Mouse (Mus musculus) liver, embryonic 16.5 days (tissue): Measurements from ENCODE around the gene Noc3l. TPM values are rescaled to one million over a fixed set of nuclear protein-coding genes. Genes with fewer than 3 reads are reported as not detected.

Experiments used
- ATAC-seq: fragments of 200-750 bp; cut with Nextera tagmentation; 2 replicates; pipeline ENCODE4 v1.8.0; 2017; ENCODE audit warnings: low read depth, mild to moderate bottlenecking, moderate number of reproducible peaks, moderate library complexity
- H3K27ac ChIP-seq: fragments of 300-500 bp; sonication (generic); 2 replicates; pipeline ENCODE4 v1.5.1; 2014; ENCODE audit warnings: mild to moderate bottlenecking, low read length
- H3K27me3 ChIP-seq: fragments of 300-500 bp; sonication (generic); 2 replicates; pipeline ENCODE4 v1.6.1; 2014; ENCODE audit warnings: low read depth, low read length, mixed read lengths; ENCODE audit not compliant: control insufficient read depth, insufficient read depth
- H3K36me3 ChIP-seq: fragments of 300-500 bp; sonication (generic); 2 replicates; pipeline ENCODE4 v1.6.1; 2014; ENCODE audit warnings: mild to moderate bottlenecking; ENCODE audit not compliant: control insufficient read depth, insufficient read depth
- H3K4me1 ChIP-seq: fragments of 300-500 bp; sonication (generic); 2 replicates; pipeline ENCODE4 v1.6.1; 2014; ENCODE audit warnings: low read depth, low read length, mixed read lengths; ENCODE audit not compliant: control insufficient read depth
- H3K4me2 ChIP-seq: fragments of 300-500 bp; sonication (generic); 2 replicates; pipeline ENCODE4 v1.6.1; 2014; ENCODE audit warnings: low read depth, low read length, mixed read lengths
- H3K4me3 ChIP-seq: fragments of 300-500 bp; sonication (generic); 2 replicates; pipeline ENCODE4 v1.5.1; 2014; ENCODE audit warnings: low read depth, mild to moderate bottlenecking, low read length
- H3K9ac ChIP-seq: fragments of 300-500 bp; sonication (generic); 2 replicates; pipeline ENCODE4 v1.6.1; 2014; ENCODE audit warnings: low read depth, low read length
- H3K9me3 ChIP-seq: fragments of 300-500 bp; sonication (generic); replicated peaks from 2 replicates; pipeline ENCODE4 v1.6.1; 2016; ENCODE audit warnings: low read length; ENCODE audit not compliant: control insufficient read depth
- WGBS: fragments of 180-500 bp; shearing (Covaris S2); extraction: QIAGEN DNeasy Blood & Tissue Kit; methylation state at CpG from one replicate; pipeline ENCODE4 v1.1.7; 2014; ENCODE audit not compliant: insufficient replicate concordance; 5-methylcytosine and 5-hydroxymethylcytosine counted together
- polyA plus RNA-seq: library from polyadenylated mRNA; unstranded; fragments of >200 nt; fragmentation: Nextera tagmentation; extraction: Ambion mirVana; gene quantifications from 2 replicates; pipeline ENCODE4 v1.2.1, GENCODE M21; 2015

Noc3l gene
- polyA plus RNA-seq, 1 experiment from 2014 or later: 2.7 TPM

DNA sequence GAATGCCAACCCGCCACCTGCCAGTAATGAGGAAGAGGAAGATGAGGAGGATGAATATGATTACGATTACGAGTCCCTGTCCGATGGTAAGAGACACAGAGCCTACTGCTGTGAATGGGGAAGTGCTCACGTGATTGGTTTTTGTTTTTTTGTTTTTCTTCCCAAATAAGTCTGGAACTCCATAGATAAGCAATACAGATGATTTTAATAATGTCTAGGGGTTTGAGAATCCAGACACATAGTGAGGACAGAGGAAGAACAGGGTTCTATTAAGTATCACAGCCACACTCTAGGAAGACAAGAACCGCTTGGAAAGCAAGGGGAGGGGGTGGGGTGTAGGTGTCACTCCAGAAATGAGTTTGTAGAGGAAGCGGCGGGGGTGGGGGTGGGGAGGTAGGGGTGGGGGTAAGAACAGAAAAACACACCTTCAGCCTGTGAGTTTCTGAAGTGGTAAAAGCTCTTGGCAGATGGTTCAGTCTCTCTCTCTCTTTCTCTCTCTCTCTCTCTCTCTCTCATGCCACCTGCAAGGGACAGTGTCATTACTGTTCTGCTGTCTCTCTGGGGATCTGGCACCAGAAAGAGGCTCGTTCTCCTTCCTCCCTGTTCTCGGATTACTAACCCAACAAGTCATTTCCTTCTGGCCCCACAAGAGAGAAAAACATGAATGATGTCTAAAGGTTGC lies 73.1 kb downstream of the Noc3l start:
- H3K27ac ChIP-seq: no peak overlapping the region
- no peak for ATAC-seq
- H3K4me2 ChIP-seq: no peak overlapping the region
- no peaks in the 10 kb centered on the region for H3K36me3 ChIP-seq
- no peaks in the 10 kb centered on the region for H3K4me1 ChIP-seq
- no peaks in the 10 kb centered on the region for H3K27me3 ChIP-seq
- H3K9me3 ChIP-seq: no peaks in the 10 kb centered on the region
- 32% methylated on average over 10 of the region's 10 CpGs for WGBS
- no peak overlapping the region for H3K9ac ChIP-seq
- H3K4me3 ChIP-seq: no peak overlapping the region

DNA sequence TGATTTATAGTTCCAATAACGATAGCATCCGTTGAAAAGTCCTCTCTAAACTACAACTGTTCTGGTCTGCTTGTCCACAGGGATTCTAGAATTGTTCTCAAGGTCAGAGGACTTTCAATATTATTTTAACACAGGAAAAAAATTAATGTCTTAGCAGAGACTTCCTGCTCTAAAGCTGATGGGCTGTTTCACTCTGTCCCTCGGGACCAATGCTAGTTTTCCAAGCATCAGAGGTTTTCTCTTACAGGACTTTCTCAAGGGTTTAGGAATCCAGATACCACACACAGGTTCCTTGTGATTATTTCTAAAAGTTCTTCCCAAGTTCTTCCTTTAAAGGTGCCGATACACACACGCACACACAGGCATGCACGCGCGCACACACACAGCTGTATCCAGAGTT lies 74.5 kb downstream of the Noc3l start:
- H3K9me3 ChIP-seq: no peaks in the 10 kb centered on the region
- H3K4me2 ChIP-seq: no peak overlapping the region
- no peak overlapping the region for H3K9ac ChIP-seq
- H3K36me3 ChIP-seq: no peaks in the 10 kb centered on the region
- no peak overlapping the region for H3K4me3 ChIP-seq
- no peaks in the 10 kb centered on the region for H3K4me1 ChIP-seq
- WGBS: 81% methylated on average over 8 of the region's 8 CpGs
- H3K27ac ChIP-seq: no peak overlapping the region
- ATAC-seq: no peak
- H3K27me3 ChIP-seq: no peaks in the 10 kb centered on the region

Other genes with a start within 250 kb of the Noc3l start
- 0.90 and 1.1 TPM in 2 replicates for gene Tbc1d12, start 17.3 kb upstream of the Noc3l start, polyA plus RNA-seq
- gene Hells, start 111.7 kb upstream of the Noc3l start, polyA plus RNA-seq: 13.9 and 17.8 TPM in 2 replicates
- not detected in 2 replicates for gene Cyp2c55, start 187.8 kb upstream of the Noc3l start, polyA plus RNA-seq
- 0.20 TPM in 1 of 2 replicates, not detected in the other for gene Cyp2c65, start 241.8 kb upstream of the Noc3l start, polyA plus RNA-seq